Mouse (Mus musculus) granulocyte monocyte progenitor cell, adult 5-6 weeks (primary cell): ENCODE measurements around the gene Stum. TPM values are rescaled to one million over a fixed set of nuclear protein-coding genes. Genes with fewer than 3 reads are reported as not detected.

ENCODE experiments used
- ATAC-seq: replicated peaks from 2 replicates; pipeline ENCODE4 v1.8.0; 2016; ENCODE audit warnings: mild to moderate bottlenecking, moderate TSS enrichment, inconsistent platforms; ENCODE audit not compliant: poor library complexity, severe bottlenecking
- total RNA-seq, 2 experiments: library from RNA; stranded (forward) in 1 of 2; stranded (reverse) in 1 of 2; fragments of 200-712, 200-1000 nt in 1 of 2; fragments of >200 nt in 1 of 2; fragmentation: Nextera tagmentation in 1 of 2; gene quantifications; 2 replicates each; pipeline ENCODE4 v1.2.3; 2014 to 2017

Gene Stum
- total RNA-seq, 2 experiments from 2014 or later, result not detected

DNA sequence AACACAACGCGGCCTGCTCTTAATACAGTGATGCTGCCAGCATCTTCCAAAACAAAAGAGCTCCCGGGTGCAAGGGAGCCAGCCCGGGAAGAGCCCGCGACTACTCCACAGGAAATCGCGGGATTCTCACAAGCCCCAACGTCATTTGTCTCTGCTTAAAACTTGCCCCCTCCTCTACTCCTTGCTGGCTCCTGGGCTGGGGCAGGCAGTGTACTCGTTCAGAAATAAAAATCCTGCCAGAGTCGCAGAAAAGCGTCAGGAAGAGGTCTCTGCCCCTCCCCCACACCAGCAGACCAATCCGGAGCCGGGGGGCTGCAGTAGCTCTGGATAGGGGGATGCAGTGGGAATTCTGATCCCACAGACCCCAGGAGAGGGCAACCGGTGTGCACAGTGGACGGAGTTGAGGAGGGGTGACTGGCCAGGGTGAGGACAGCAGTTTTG is 50.2 kb downstream of the Stum start:
- no peak for ATAC-seq

DNA sequence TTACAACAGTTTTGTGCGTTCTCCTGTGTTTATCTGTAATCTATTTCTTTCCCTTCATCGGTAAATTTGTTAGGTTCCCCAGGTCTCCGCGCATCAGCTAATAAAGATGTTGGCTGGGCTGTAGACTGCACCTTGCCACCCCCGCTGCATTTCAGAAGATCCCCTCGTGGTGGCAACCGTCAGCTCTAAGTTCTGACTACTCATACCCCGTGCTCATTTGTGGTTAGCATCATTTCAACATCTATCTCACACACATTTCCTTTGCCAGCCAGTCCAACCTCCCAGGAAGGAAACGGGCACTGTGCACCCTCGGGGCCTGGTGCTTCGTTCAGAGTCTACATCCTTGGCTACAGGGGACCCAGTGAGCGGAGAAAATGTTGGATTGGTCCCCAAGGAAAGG is 51.5 kb downstream of the Stum start:
- peak; percentile 75 for ATAC-seq

DNA sequence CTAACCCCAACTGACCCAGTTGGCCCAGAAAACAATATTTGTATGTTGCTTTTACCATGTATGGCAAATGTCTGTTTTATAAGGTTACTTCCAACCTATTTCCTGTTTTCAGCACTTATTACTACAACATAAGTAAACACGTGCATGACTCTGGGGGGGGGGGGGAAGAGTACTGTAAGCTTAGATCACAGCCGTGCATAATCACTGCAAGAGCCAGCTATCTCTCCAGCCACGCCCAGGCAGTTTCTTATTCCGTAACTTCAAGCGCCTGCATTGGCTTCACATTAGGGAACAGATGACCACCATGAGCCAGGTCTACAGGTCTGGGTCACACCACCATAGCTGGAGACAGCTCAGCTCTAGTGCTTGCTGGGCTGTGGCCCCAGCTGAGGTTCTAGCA is 53.5 kb downstream of the Stum start:
- peak; percentile 23 for ATAC-seq

DNA sequence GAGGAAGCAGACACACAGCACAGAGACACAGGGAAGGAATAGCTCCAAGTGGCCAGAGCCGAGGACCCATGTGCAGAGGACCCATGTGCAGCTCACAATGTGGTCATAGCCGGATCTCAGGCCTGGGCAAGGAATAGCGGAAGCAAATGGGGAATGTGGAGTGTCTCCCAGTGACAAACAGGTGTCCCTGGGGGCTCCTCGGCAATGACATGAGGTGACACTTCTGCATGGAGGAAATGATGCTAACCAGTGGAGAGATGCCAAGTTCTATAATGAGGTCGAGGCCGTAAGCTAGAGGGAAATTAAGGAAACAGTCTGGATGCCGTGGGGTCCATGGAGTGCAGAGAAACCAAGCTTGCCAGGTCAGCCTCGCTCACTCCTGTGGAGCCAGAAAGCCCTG is 54.4 kb downstream of the Stum start:
- peak; percentile 10 for ATAC-seq

DNA sequence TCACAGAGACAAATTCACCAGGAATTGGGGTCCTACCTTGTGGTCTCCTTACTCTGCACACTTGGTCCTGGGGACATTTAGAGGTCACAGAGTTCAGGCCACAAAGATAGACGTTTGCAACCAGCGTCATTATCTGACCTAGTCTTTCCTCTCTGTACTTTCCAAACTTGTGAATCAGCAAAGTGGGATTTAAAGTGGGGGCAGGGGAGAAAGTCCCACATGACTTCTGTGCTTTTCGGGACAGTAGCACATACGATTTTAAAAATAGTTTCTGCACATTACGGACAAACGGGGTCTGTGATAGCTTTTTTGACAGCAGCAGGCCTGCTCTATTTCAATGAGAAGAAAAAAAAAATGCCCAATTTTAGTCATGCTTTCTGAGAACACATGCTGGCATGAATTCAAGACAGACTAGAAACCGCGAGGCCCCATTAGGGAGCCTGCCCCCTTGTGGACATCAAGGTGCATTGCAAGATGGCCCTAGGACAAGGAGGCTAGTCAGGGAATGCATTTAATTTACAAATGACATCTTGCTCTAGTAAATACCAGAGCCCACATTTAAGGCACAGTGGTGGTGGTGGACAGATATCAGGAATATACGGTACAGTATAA is 55.1 kb downstream of the Stum start:
- ATAC-seq, result peak; percentile 24

DNA sequence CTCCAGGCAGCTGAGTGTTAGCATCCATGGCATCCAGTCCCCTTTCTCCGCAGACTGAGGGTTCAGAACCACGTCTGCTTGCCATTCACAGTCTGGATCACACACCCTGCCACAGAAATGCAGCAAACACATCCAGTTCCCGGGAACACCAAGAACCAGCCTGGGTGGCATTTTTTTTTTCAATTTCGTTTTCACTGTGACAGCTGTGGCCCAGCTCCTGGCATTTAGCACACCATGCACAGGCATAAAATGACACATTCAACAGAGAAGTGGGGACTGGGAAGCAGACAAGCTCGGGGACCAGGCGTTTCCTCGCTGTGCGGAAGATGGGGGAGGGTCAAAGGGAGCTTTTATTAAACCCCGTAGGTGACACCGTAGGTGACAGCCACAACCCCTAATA is 55.6 kb downstream of the Stum start:
- no peak for ATAC-seq

DNA sequence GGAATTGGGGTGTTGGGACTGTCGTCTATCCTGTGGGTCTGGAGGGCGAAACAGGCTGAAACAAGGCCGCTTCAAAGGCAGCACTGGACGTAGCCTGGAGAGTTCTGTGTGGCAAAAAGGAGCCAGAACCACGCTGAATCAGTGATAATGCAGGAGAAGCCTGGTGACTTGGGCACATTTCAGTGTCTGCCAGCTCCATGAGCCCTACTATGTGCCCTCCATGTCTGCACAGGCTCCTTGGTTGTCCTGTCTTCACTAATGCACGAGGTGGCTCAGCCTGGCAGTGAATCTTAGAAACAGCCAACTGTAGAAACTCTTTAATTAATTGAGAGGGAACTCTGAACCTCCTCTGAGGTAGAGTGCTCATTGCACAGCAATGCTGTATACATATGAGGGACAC is 56.9 kb downstream of the Stum start:
- no peak for ATAC-seq

DNA sequence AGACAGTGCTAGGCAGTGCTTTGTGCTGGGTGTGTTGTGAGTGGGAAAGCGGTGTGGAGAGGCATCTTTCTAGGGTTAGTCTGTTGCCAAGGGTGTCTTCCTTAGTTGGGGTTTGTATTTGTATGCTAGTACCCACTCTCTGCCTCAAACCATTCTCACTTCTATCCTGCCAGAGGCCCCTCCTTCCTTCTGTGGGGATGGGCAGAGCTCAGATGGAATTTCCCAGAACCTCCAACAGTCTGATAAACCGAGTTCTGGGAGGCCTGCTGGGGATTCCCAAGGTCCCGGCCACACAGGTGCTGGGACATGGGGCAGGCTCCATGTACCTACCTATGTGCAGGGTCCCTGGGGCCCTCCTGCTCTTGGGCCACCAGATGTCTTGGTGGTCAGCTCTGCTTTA is 59.4 kb downstream of the Stum start:
- no peak for ATAC-seq

DNA sequence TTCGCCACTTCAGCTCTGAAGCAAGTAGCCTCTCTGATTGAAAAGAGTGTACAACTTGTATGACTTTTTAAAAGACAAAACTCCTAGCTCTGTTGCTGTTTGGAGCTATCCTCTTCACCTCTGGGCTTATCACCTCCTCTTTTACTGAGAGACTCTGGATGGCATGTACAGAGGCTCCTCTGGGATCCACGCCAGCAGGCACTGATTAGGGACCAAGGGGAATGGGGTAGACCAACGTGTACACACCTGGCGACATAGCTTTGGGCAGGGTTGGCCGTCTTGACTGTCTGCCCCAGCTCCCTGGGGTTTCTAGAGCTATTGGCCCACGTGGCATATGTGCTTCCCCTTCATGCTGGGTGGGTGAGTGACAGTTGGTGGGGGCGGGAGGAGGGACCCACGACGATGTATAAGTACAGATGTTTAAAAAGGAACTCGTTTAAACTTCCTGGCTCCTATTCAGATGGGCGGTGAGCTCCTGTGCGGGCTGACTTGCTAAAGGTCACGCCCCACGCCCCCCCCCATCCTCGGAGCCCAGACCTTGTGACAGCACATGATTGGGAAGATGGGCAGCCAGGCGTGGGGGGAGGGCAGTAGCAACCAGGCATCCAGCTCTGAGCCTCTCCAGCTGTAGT is 60.2 kb downstream of the Stum start:
- ATAC-seq, result peak; percentile 65

DNA sequence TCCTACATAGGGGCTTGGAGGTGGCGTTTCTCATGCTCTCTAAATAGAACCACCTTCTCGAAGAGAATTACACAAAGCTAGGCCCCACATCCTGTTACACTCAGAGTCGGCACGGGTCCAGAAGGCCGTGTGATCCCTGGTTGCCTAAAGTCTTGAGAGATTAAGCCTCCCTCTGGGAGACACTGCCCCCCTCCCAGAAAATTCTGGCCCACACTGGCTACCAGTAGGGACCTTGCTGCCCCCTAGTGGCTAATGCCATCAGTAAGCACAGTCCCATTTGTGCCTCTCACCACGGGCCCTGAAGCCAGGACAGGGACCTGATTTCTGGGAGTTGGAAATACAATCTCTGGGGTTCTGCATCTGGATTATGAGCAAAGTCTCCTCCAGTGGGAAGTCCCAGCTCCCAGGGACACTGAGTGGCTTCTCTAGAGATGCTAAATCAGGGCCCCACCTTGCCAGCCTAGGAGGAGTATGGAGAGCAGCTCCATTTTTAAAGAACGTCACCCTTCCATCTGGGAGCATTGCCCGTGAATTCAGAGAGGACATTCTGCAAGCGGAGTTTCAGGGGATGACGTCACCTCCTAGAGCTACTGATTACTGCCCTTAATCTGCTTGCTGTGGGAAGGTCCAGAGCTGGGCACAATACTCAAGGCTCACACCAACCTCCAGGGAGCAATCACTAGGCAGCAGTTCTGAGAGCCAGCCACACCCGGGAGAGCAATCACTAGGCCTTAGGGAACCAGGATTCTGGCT is 61.1 kb downstream of the Stum start:
- peak; percentile 58 for ATAC-seq

DNA sequence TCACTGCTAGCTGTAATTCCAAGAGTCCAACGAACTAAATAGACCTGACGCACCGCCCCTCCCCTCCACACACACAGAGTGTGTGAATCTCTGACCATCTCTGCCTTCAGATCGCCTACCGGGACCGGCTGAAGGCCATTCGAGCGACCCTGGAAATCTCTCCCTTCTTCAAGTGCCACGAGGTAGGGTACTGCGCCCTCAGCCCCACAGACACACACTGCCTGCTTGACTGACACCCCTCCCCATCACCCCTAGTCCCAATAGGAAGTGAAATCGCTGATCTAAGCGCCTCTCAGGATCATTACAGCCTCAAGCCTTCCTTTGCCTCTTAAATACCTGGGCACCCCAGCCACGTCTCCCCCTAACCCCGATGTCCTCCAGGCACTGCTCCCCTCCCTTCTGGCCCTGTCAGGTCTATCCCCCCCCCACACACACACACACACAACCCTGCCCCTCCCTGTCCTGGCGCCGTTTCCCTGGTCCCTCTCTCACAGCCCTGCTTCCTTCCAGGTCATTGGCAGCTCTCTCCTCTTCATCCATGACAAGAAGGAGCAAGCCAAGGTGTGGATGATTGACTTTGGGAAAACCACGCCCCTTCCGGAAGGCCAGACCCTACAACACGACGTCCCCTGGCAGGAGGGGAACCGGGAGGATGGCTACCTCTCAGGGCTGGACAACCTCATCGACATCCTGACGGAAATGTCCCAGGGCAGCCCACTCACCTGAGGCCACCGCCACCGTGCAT is 62.0 kb downstream of the Stum start:
- ATAC-seq, result no peak

DNA sequence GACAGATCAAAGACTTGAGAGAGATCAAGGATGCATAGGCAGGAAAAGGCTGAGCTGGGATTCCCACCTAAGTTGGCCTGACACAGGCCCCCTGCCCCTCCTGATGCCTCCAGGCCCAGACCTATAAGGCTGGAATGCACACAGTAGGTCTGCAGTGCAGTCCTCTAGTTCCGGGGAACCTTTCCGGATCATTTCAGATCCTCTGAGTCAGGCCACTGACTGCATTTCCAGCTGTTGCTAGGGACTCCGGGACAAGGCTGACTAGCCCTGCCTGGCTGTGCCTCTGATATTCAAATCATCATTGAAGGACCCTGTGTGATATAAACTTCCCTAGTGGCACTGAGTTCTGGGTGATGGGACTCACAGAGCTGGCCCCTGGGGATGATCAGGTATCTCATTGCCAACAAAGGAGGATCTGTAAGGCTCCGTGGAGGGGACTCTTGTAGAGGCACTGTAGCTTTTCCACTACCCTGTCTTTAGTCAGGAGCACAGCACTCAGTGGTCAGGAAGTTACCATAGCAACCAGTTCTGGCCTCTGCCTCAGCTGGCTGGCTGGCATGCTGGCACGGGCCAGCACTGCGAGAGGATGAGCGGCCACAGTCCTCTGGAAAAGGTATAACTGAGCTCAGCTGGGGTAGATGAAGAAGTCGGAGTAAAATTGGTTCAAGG is 62.7 kb downstream of the Stum start:
- no peak for ATAC-seq

DNA sequence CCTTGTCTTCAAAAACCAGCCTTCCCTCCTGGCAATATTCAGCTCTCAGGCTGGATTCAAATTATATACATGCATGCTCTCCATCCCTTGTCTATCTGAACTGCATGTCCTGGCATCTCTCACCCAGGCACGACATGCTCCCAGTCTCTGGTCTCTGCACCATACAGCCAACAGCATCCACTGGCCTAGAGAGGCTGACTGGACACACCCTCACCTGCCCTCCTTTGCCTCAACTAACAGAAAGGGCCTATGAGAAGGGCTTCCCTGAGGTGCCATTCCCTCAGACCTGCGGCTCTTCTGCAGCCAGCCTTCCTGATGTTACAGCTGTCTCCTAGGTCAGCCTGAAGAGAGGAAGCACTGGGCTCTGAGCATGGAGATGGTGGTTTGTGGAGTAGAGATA is 64.2 kb downstream of the Stum start:
- no peak for ATAC-seq

DNA sequence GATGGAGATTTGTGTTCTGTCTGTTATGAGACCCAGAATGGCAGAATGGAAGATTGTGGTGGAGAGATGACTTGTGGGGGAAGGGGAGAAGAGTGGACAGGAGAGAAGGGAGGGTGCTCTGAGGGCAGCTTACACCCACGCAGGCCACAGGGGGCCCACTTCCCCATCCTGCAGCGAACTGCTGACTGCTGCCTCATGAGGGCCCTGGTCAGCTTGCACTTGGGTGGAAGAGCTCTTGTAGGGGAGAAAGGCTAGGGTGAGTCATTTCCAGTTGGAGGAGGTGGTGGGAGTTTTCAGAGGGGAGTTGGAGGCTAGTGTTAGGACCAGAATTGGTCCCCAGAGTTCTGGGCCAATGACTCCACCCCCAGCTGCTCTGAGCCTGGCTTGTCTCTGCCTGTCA is 66.2 kb downstream of the Stum start:
- ATAC-seq, result peak; percentile 77

DNA sequence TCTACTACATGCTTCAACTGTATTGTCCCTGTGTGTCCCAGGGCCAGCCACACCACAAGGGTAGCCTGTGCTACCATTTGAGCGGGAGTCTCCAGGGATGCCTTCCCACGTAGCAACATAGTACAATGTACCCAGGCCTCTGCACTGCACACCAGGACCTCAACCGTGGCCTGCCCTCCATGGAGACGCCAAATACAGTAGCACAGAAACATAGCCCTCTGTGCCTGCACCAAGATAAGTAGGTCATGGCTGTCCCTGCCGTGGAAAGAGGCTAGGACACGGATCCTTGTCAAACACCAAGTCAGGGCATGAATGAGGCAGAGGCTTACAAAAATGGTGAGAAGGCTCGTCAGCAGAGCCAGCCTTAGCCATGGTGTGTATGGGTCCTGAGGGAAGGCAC is 67.5 kb downstream of the Stum start:
- no peak for ATAC-seq

DNA sequence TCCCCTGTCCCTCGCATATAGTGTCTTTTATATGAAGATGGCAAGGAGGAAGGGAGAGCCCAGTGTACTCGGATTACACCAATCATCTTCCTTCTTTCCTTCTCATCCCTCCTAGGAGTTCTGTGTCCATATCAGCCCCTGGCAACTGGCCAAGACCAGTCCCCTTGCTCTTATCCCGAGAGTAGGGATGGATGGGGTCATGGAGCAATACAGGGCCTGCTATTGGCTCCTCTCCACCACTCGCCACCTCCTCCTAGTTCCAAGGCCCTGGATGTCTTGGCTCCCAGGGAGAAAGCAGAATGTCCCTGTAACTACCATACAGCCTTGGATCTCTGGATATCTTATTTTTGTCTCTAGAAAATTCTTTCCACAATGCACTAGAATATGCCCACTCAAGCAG is 68.2 kb downstream of the Stum start:
- no peak for ATAC-seq

DNA sequence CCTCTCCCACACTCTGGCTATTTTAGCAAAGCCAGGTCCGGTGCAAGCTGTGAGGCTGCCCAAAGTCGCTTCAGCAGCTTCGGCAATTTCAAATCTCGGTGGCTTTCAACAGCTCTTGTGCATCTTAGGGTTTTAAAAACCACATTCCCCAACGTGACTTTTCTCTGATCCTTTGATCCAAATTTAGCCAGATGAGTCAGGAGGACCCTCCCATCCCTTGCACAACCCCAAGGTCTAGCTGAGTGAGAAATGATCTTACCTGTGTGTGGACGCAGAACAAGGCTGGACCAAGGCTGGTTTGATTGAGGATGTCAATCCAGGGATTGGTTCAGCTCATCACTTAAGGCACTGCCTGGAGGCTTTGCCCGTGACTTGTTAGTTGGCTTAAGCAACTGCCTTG is 73.0 kb downstream of the Stum start:
- no peak for ATAC-seq

DNA sequence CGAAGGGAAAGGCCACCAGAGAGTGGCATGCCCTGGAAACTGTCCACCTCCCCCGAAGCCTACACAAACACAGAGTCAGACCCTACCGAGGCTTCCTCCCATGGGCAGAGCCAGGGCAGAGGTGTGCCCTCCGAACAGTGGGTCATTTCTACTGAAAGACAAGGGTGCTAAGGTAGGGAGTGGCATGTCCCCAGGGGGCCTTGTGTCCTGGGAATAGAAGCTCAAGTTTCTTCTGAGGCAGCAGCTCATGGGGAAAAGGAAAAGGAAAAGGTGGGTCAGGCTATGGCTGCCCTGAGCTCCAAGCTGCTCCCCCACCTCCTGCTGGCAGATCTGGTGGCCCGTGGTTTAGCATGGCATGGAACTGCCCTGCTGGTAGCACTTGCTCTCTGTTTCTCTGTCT is 73.5 kb downstream of the Stum start:
- no peak for ATAC-seq

DNA sequence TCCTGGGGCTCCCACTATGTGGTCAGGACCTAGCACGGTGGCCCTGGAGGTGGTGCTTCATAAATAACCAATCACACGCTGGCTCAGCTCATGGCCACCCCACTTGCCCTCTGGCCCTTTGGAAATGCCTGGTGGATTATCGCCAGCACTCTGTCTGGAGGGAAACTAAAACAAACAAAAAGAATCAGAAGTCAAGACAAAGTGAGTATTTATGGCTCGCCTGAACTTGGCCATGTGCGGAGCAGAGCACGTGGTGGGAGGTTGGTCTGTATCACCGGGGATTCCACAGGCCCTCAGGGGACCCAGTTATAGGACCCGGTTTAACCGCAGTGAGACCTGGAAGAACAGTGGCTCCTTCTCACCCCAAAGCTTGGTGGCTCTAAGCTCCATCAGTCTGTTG is 74.5 kb downstream of the Stum start:
- no peak for ATAC-seq
